Mouse (Mus musculus) retina, adult 2 months (tissue): ENCODE measurements at regions not wholly inside any gene's neighbourhood (a gene's known extent, or its start where the extent isn't known, plus 50 kb on each side); places are given as distances from the start of the nearest gene placed in this dataset.

Experiments used
- DNase-seq: peaks from one replicate; pipeline ENCODE4 v3.0.0-alpha.2; 2012; ENCODE audit warnings: low read depth, low spot score

GRCm38 (mm10) chr1:73799246-73799645 is 325.0 kb downstream of the Tns1 start:
- no peak for DNase-seq

GRCm38 (mm10) chr1:73797858-73798257 is 326.4 kb downstream of the Tns1 start:
- DNase-seq, result no peak

- DNase-seq, result no peak
These were observed 326.8 kb downstream of the Tns1 start for GRCm38 (mm10) chr1:73797413-73797812.

- DNase-seq, result no peak
These were observed 330.4 kb downstream of the Tns1 start for GRCm38 (mm10) chr1:73793871-73794270.

GRCm38 (mm10) chr1:73793256-73793655 is 331.0 kb downstream of the Tns1 start:
- no peak for DNase-seq

GRCm38 (mm10) chr1:73792311-73792710 is 331.9 kb downstream of the Tns1 start:
- DNase-seq, result no peak

GRCm38 (mm10) chr1:73787666-73788065 is 336.6 kb downstream of the Tns1 start:
- no peak for DNase-seq

- no peak for DNase-seq
These were observed 337.0 kb downstream of the Tns1 start for GRCm38 (mm10) chr1:73787224-73787623.

- DNase-seq, result no peak
These were observed 340.9 kb downstream of the Tns1 start for GRCm38 (mm10) chr1:73783303-73783702.

- DNase-seq, result no peak
These were observed 341.4 kb downstream of the Tns1 start for GRCm38 (mm10) chr1:73782871-73783270.

- DNase-seq, result no peak
These were observed 352.5 kb downstream of the Tns1 start for GRCm38 (mm10) chr1:73771773-73772172.

- DNase-seq, result no peak
These were observed 353.6 kb downstream of the Tns1 start for GRCm38 (mm10) chr1:73770631-73771030.

GRCm38 (mm10) chr1:73764611-73765333 is 359.5 kb downstream of the Tns1 start:
- DNase-seq, result no peak

GRCm38 (mm10) chr1:73758110-73759061 is 365.9 kb downstream of the Tns1 start:
- no peak for DNase-seq

GRCm38 (mm10) chr1:73755791-73756190 is 368.5 kb downstream of the Tns1 start:
- no peak for DNase-seq

- no peak for DNase-seq
These were observed 369.3 kb downstream of the Tns1 start for GRCm38 (mm10) chr1:73754928-73755327.

- DNase-seq, result no peak
These were observed 371.1 kb downstream of the Tns1 start for GRCm38 (mm10) chr1:73753157-73753556.

- no peak for DNase-seq
These were observed 375.5 kb downstream of the Tns1 start for GRCm38 (mm10) chr1:73748702-73749101.

- no peak for DNase-seq
These were observed 379.6 kb downstream of the Tns1 start for GRCm38 (mm10) chr1:73744555-73745234.

GRCm38 (mm10) chr1:73743737-73744554 is 380.3 kb downstream of the Tns1 start:
- DNase-seq, result no peak

GRCm38 (mm10) chr1:73737083-73737482 is 387.2 kb downstream of the Tns1 start:
- no peak for DNase-seq
